Mouse (Mus musculus): ENCODE data around the gene Adgra1.

Adgra1 gene

GRCm38 (mm10) chr7:139850677-139851076, 16.7 kb downstream of the Adgra1 start:
- no peak for DNase-seq

GRCm38 (mm10) chr7:139851098-139851497, 17.1 kb downstream of the Adgra1 start:
- DNase-seq: no peak

- no peak for DNase-seq
Measured at GRCm38 (mm10) chr7:139855261-139855660, 21.3 kb downstream of the Adgra1 start.

GRCm38 (mm10) chr7:139861411-139861810, 27.4 kb downstream of the Adgra1 start:
- peak; percentile 43 for DNase-seq

- DNase-seq: no peak
Measured at GRCm38 (mm10) chr7:139863076-139863475, 29.1 kb downstream of the Adgra1 start.

- DNase-seq: no peak
Measured at GRCm38 (mm10) chr7:139864253-139864652, 30.3 kb downstream of the Adgra1 start.

GRCm38 (mm10) chr7:139864871-139865270, 30.9 kb downstream of the Adgra1 start:
- no peak for DNase-seq

GRCm38 (mm10) chr7:139871014-139871413, 37.0 kb downstream of the Adgra1 start:
- DNase-seq: no peak

- DNase-seq: peak; percentile 39
Measured at GRCm38 (mm10) chr7:139877167-139877792, 43.3 kb downstream of the Adgra1 start.

GRCm38 (mm10) chr7:139878122-139878521, 44.1 kb downstream of the Adgra1 start:
- no peak for DNase-seq

- DNase-seq: no peak
Measured at GRCm38 (mm10) chr7:139878621-139879020, 44.6 kb downstream of the Adgra1 start.

GRCm38 (mm10) chr7:139883545-139883944, 49.6 kb downstream of the Adgra1 start:
- DNase-seq: no peak

GRCm38 (mm10) chr7:139891779-139892178, 57.8 kb downstream of the Adgra1 start:
- no peak for DNase-seq

GRCm38 (mm10) chr7:139894655-139895557, 60.9 kb downstream of the Adgra1 start, which contains the start of gene Kndc1:
TSS of gene Kndc1 (plus strand) at chr7:139894696.
- DNase-seq: peak; percentile 87

- DNase-seq: peak; percentile 36
Measured at GRCm38 (mm10) chr7:139896271-139896670, 62.3 kb downstream of the Adgra1 start.

GRCm38 (mm10) chr7:139896796-139897195, 62.8 kb downstream of the Adgra1 start:
- DNase-seq: peak; percentile 61

GRCm38 (mm10) chr7:139898606-139899005, 64.6 kb downstream of the Adgra1 start:
- peak; percentile 70 for DNase-seq

- DNase-seq: peak; percentile 96
Measured at GRCm38 (mm10) chr7:139899505-139899904, 65.5 kb downstream of the Adgra1 start.

- DNase-seq: peak; percentile 63
Measured at GRCm38 (mm10) chr7:139900456-139900855, 66.5 kb downstream of the Adgra1 start.

- DNase-seq: peak; percentile 96
Measured at GRCm38 (mm10) chr7:139900896-139901295, 66.9 kb downstream of the Adgra1 start.

- no peak for DNase-seq
Measured at GRCm38 (mm10) chr7:139901981-139902380, 68.0 kb downstream of the Adgra1 start.

GRCm38 (mm10) chr7:139905261-139905660, 71.3 kb downstream of the Adgra1 start:
- DNase-seq: no peak

GRCm38 (mm10) chr7:139905661-139906060, 71.7 kb downstream of the Adgra1 start:
- no peak for DNase-seq

- DNase-seq: peak; percentile 67
Measured at GRCm38 (mm10) chr7:139908176-139908575, 74.2 kb downstream of the Adgra1 start.
